Mouse (Mus musculus) CD4-positive, CD25-positive, alpha-beta regulatory T cell, adult 2 months (primary cell): ENCODE measurements around the gene Zc3h4.

Source experiments
- DNase-seq: peaks from one replicate; pipeline ENCODE4 v3.0.0-alpha.2; 2012; ENCODE audit warnings: low read depth, low spot score

Zc3h4 gene

GRCm38 (mm10) chr7:16426129-16426729 is 25.5 kb downstream of the Zc3h4 start:
- peak; percentile 77 for DNase-seq

DNA sequence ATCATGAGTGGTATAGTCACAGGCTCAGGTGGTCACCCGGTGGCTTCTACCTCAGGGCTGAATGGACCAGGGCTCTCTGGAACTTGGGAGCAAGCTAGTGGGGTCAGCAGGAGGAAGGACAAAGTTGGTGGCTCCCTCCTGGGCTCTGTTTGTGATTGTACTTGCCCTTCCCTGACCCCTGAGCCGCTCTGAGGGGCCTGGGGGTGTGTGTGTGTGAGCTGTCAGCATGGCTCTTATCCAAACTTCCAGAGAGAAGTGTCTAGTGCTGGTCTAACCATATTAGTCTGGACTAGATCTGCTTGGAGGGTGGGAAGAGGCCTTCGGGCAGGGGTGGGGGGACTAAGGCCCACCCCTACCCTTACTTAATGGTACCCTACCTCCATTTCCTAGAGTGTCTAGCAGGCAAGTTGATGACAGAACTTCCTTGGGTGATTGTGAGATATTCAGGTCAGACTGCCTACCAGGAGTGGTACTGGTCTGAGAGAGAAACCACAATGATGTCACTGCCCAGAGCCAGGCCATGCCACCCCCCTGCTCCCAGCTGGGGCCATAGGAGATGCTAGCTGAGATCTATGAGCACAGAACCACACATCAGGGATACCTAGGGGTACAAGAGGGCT is 32.8 kb downstream of the Zc3h4 start:
- DNase-seq: no peak

DNA sequence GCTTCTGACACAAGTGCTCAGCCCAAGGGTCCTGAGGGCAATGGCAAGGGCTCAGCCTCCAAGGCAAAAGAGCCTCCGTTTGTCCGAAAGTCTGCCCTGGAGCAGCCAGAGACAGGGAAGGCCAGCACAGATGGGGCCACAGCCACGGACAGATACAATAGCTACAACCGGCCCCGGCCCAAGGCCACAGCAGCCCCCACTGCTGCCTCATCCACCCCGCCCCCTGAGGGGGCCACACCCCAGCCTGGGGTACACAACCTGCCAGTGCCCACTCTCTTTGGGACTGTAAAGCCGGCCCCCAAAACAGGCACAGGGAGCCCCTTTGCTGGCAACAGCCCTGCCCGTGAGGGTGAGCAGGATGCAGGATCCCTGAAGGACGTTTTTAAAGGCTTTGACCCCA is 34.4 kb downstream of the Zc3h4 start:
- DNase-seq: no peak

- peak; percentile 68 for DNase-seq
These were observed 40.5 kb downstream of the Zc3h4 start for GRCm38 (mm10) chr7:16441241-16441640.

GRCm38 (mm10) chr7:16451656-16452055 is 50.9 kb downstream of the Zc3h4 start:
- no peak for DNase-seq

GRCm38 (mm10) chr7:16452587-16453073 is 51.9 kb downstream of the Zc3h4 start, which contains the start of gene Tmem160:
Gene Tmem160 (plus strand): TSS chr7:16452779.
- DNase-seq: peak; percentile 95

- peak; percentile 68 for DNase-seq
These were observed 52.5 kb downstream of the Zc3h4 start for GRCm38 (mm10) chr7:16453118-16453711.

- no peak for DNase-seq
These were observed 54.3 kb downstream of the Zc3h4 start for GRCm38 (mm10) chr7:16455016-16455415.

- no peak for DNase-seq
These were observed 55.6 kb downstream of the Zc3h4 start for GRCm38 (mm10) chr7:16456289-16456688.

GRCm38 (mm10) chr7:16460566-16460965 is 59.9 kb downstream of the Zc3h4 start:
- DNase-seq: no peak

GRCm38 (mm10) chr7:16461151-16461550 is 60.4 kb downstream of the Zc3h4 start:
- no peak for DNase-seq

- no peak for DNase-seq
These were observed 61.0 kb downstream of the Zc3h4 start for GRCm38 (mm10) chr7:16461705-16462104.

DNA sequence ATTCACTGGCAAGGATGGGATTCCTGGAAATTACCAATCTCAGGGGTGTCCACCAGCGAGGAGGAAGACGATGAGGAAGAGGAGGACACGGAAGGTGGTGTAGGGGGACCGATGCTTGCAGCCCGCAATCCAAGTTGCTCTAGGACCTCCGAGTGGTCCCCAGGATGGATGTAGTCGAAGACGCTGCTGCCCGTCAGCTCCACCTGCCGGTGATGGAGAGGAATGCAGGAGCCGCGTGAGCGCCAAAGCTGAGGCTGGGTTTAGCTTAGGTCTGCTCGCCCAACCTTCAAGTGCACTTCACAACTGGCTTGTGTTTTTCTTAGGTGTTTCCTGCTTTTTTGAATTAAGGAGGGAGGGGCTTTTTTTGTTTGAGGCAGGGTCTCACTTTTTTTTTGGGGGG is 62.5 kb downstream of the Zc3h4 start:
- DNase-seq: peak; percentile 89

- DNase-seq: peak; percentile 82
These were observed 64.5 kb downstream of the Zc3h4 start for GRCm38 (mm10) chr7:16465160-16465559.

DNA sequence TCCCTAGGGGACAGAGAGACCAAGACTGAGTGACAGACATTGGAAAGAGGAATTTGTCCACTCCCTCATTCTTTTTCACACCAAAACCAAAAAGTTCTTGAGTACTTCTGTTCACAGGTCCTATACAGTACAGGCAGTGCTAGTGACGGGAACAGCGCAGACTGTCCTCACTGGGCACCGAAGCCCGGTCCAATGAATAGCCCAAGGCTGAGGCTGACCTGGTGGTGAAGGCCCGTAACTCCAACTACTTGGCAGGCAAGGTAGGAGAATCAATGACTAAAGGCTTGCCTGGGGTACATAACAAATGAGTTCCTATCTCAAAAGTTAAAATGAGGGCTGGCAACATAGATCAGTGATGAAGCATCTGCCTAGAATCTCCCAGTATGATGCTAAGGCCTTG is 64.9 kb downstream of the Zc3h4 start:
- no peak for DNase-seq

GRCm38 (mm10) chr7:16466565-16466964 is 65.9 kb downstream of the Zc3h4 start:
- DNase-seq: peak; percentile 72

GRCm38 (mm10) chr7:16468115-16468514 is 67.4 kb downstream of the Zc3h4 start:
- DNase-seq: no peak

DNA sequence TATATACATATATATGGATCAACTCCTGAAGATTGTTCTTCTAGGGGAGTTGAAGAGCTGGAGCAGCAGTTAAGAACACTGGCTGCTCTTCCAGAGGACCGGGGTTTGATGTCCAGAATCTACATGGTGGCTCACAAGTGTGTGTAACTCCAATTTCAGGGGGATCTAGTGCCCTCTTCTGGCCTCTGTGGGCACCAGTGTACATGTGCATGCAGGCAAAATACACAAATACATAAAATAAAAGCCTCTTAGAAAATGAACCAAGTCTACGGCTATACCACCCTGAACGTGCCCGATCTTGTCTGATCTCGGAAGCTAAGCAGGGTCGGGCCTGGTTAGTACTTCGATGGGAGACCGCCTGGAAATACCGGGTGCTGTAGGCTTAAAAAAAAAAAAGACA is 70.8 kb downstream of the Zc3h4 start:
- DNase-seq: peak; percentile 52

DNA sequence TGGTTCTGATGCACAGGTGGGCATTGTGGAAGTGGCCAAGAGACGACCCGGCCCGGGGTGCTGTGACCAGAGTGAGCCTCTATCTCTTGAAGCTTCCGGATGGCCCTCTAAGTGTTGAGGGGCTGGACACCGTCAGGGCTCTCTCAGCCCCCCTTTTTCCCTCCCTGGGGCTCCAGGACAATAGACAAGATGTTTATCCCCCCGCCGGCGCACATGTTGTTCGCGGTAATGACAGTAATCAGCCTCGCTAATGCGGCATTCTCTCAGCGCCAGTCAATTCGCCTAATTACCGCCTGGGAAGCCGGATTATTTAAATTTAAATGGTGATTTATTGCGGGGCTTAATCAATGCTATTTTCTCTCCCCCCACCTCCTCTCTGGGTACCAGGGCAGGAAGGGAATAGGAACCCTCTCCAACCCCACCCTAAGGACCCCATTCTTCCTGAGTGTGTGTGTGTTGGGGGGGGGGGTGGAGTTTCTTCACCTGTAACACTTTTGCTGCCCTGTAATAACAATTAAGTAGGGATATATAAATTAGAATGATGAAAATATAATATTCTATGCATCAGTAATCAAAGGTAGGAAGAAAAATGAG is 71.5 kb downstream of the Zc3h4 start:
- DNase-seq: no peak

DNA sequence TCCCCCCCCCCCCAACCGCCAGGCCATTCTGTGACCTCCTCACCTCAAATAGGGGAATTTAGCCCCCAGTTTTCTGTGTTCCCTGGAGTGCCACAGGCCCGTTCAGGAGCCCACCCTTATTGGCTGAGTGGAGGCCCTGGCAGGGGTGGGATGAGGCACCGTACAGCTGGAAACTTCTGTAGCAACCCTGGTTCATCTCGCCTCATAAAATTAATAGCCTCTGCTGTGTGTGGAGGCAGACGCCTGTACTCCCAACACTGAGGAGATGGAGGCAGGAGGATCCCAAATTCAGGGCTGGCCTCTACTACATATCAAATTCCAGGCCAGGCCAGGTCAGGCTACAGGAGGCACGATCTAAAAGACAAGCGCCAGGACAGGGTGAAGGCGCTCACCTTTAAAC is 73.1 kb downstream of the Zc3h4 start:
- DNase-seq: no peak

DNA sequence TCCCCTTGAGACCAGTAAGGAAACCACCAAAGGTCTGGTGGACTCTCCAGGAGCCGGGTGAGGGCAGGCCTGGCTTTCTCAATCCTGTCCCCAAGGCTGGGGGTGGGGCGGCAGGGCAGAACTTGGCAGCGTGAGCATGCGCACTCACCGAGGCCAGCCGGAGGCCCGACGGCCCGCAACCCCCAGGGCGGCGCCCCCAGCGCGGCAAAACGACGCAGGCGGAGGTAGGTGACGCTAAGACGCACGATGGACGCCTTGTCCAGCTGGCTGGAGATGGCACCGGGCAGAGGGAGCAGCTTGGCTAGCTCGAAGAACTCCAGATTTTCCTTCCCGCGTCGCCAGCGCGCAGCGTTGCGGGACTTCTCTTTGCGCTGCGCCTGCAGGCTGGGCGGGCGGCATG is 73.7 kb downstream of the Zc3h4 start:
- no peak for DNase-seq

DNA sequence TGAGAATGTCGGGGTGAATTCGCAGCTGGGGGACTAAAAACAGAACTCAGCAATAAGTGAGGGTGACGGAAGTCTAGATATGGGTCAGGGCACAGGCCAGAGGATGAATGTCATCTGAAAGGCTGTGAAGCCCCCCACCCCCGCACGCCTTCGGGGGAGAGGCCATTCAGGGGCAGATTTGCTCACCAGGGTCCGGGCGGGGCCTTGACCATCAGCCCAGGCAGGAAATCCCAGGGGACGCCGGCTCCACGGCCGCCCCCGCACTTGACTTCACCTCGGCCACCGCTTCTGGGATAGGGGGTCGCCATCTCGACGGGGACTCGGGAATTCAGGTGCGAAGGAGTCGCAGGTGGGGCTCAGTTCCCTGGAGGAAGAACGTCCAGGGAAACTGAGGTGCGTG is 74.6 kb downstream of the Zc3h4 start:
- DNase-seq: no peak
